Mouse (Mus musculus): Measurements from ENCODE around the gene Comtd1. TPM values are rescaled to one million over a fixed set of nuclear protein-coding genes. Genes with fewer than 3 reads are reported as not detected.

Gene Comtd1
- polyA plus RNA-seq, 1 experiment = 19.9 TPM

- DNase-seq = no peak
- peaks cover 6% of the 10 kb centered on the region for H3K4me1 ChIP-seq (replicated peaks; ENCODE audit: control insufficient read depth, insufficient read depth, low read length)
- WGBS = 94% methylated on average over 3 of the region's 3 CpGs
These were observed 34.9 kb downstream of the Comtd1 start for GRCm38 (mm10) chr14:21813847-21814246.

GRCm38 (mm10) chr14:21813216-21813615 is 35.6 kb downstream of the Comtd1 start:
- Histone ChIP-seq H3K4me3 (ENCODE audit: control insufficient read depth, insufficient read depth, low read length) (no peak overlapping the region), H3K4me1 (replicated peaks; ENCODE audit: control insufficient read depth, insufficient read depth, low read length) (peaks cover 6% of the 10 kb centered on the region), H3K36me3 (ENCODE audit: control insufficient read depth, insufficient read depth, low read length) (no peaks in the 10 kb centered on the region), H3K27ac (ENCODE audit: control insufficient read depth, insufficient read depth, low read length) (no peak overlapping the region), H3K27me3 (ENCODE audit: control insufficient read depth, insufficient read depth, low read length) (no peaks in the 10 kb centered on the region)
- 76% methylated on average over 4 of the region's 4 CpGs for whole genome bisulfite sequencing
- no peak for DNase-seq
- TF ChIP-seq POLR2A (IDR thresholded peaks at IDR 0.05; ENCODE audit: control insufficient read depth, extremely low read depth, insufficient read depth, low read length, poor library complexity) (no peak), CTCF (IDR thresholded peaks at IDR 0.05; ENCODE audit: borderline replicate concordance, control insufficient read depth, extremely low read depth, insufficient read depth, low read length, poor library complexity) (no peak)

More at GRCm38 (mm10) chr14:21813847-21814246, 34.9 kb downstream of the Comtd1 start:
- TF ChIP-seq CTCF (IDR thresholded peaks at IDR 0.05; ENCODE audit: borderline replicate concordance, control insufficient read depth, extremely low read depth, insufficient read depth, low read length, poor library complexity) (no peak), POLR2A (IDR thresholded peaks at IDR 0.05; ENCODE audit: control insufficient read depth, extremely low read depth, insufficient read depth, low read length, poor library complexity) (no peak)
- no peak overlapping the region for H3K4me3 ChIP-seq (ENCODE audit: control insufficient read depth, insufficient read depth, low read length)
- no peaks in the 10 kb centered on the region for H3K27me3 ChIP-seq (ENCODE audit: control insufficient read depth, insufficient read depth, low read length)
- no peak overlapping the region for H3K27ac ChIP-seq (ENCODE audit: control insufficient read depth, insufficient read depth, low read length)
- no peaks in the 10 kb centered on the region for H3K36me3 ChIP-seq (ENCODE audit: control insufficient read depth, insufficient read depth, low read length)

GRCm38 (mm10) chr14:21812590-21813162 is 36.1 kb downstream of the Comtd1 start:
- 24% methylated on average over 14 of the region's 14 CpGs for WGBS
- DNase-seq = peak; percentile 69
- H3K27ac ChIP-seq (ENCODE audit: control insufficient read depth, insufficient read depth, low read length) = no peak overlapping the region
- H3K4me1 ChIP-seq (replicated peaks; ENCODE audit: control insufficient read depth, insufficient read depth, low read length) = peaks cover 6% of the 10 kb centered on the region
- TF ChIP-seq POLR2A (IDR thresholded peaks at IDR 0.05; ENCODE audit: control insufficient read depth, extremely low read depth, insufficient read depth, low read length, poor library complexity) (no peak), CTCF (IDR thresholded peaks at IDR 0.05; ENCODE audit: borderline replicate concordance, control insufficient read depth, extremely low read depth, insufficient read depth, low read length, poor library complexity) (no peak)
- no peaks in the 10 kb centered on the region for H3K36me3 ChIP-seq (ENCODE audit: control insufficient read depth, insufficient read depth, low read length)
- no peak overlapping the region for H3K4me3 ChIP-seq (ENCODE audit: control insufficient read depth, insufficient read depth, low read length)
- no peaks in the 10 kb centered on the region for H3K27me3 ChIP-seq (ENCODE audit: control insufficient read depth, insufficient read depth, low read length)

- H3K4me3 ChIP-seq (ENCODE audit: control insufficient read depth, insufficient read depth, low read length) = no peak overlapping the region
- no peaks in the 10 kb centered on the region for H3K27me3 ChIP-seq (ENCODE audit: control insufficient read depth, insufficient read depth, low read length)
- no peak for DNase-seq
- peaks cover 6% of the 10 kb centered on the region for H3K4me1 ChIP-seq (replicated peaks; ENCODE audit: control insufficient read depth, insufficient read depth, low read length)
- H3K36me3 ChIP-seq (ENCODE audit: control insufficient read depth, insufficient read depth, low read length) = no peaks in the 10 kb centered on the region
- TF ChIP-seq POLR2A (IDR thresholded peaks at IDR 0.05; ENCODE audit: control insufficient read depth, extremely low read depth, insufficient read depth, low read length, poor library complexity) (no peak), CTCF (IDR thresholded peaks at IDR 0.05; ENCODE audit: borderline replicate concordance, control insufficient read depth, extremely low read depth, insufficient read depth, low read length, poor library complexity) (no peak)
- no peak overlapping the region for H3K27ac ChIP-seq (ENCODE audit: control insufficient read depth, insufficient read depth, low read length)
- WGBS = 92% methylated on average over 10 of the region's 10 CpGs
These were observed 36.9 kb downstream of the Comtd1 start for GRCm38 (mm10) chr14:21811744-21812393.

DNA sequence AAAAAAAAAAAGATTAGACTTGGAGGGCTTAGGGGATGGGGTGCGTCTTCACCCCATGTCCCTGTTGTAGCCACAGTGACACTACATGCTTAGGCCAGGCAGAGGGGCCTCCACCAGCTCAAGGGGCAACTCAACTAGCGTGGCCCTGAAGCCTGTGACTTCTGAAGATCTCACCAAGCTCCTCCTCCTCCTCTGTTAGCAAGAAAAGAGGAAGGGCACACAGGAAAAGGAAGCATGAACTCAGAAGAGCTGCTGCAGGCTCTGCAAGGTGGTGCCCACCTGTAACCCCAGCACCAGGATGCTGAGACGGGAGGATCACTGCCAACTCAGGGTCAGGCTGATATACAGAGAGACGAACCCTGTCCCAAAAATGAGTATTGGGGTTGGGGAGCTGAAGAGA is 37.5 kb downstream of the Comtd1 start:
- H3K27me3 ChIP-seq (ENCODE audit: control insufficient read depth, insufficient read depth, low read length) = no peaks in the 10 kb centered on the region
- peaks cover 6% of the 10 kb centered on the region for H3K4me1 ChIP-seq (replicated peaks; ENCODE audit: control insufficient read depth, insufficient read depth, low read length)
- H3K36me3 ChIP-seq (ENCODE audit: control insufficient read depth, insufficient read depth, low read length) = no peaks in the 10 kb centered on the region
- TF ChIP-seq CTCF (IDR thresholded peaks at IDR 0.05; ENCODE audit: borderline replicate concordance, control insufficient read depth, extremely low read depth, insufficient read depth, low read length, poor library complexity) = no peak
- TF ChIP-seq POLR2A (IDR thresholded peaks at IDR 0.05; ENCODE audit: control insufficient read depth, extremely low read depth, insufficient read depth, low read length, poor library complexity) = no peak
- H3K27ac ChIP-seq (ENCODE audit: control insufficient read depth, insufficient read depth, low read length) = no peak overlapping the region; the same call in 1 of the 2 replicates
- 27% methylated on average over 4 of the region's 4 CpGs for WGBS
- no peak overlapping the region for H3K4me3 ChIP-seq (ENCODE audit: control insufficient read depth, insufficient read depth, low read length)
- DNase-seq = no peak

- TF ChIP-seq POLR2A (IDR thresholded peaks at IDR 0.05; ENCODE audit: control insufficient read depth, extremely low read depth, insufficient read depth, low read length, poor library complexity) (no peak), CTCF (IDR thresholded peaks at IDR 0.05; ENCODE audit: borderline replicate concordance, control insufficient read depth, extremely low read depth, insufficient read depth, low read length, poor library complexity) (no peak)
- DNase-seq = no peak
- no peaks in the 10 kb centered on the region for H3K27me3 ChIP-seq (ENCODE audit: control insufficient read depth, insufficient read depth, low read length)
- peaks cover 6% of the 10 kb centered on the region for H3K4me1 ChIP-seq (replicated peaks; ENCODE audit: control insufficient read depth, insufficient read depth, low read length)
- 94% methylated on average over 2 of the region's 2 CpGs for WGBS
- H3K36me3 ChIP-seq (ENCODE audit: control insufficient read depth, insufficient read depth, low read length) = no peaks in the 10 kb centered on the region
- H3K27ac ChIP-seq (ENCODE audit: control insufficient read depth, insufficient read depth, low read length) = no peak overlapping the region
- H3K4me3 ChIP-seq (ENCODE audit: control insufficient read depth, insufficient read depth, low read length) = no peak overlapping the region
These were observed 39.4 kb downstream of the Comtd1 start for GRCm38 (mm10) chr14:21809418-21809817.

Measured in thymus, adult 2 months (tissue).